Comparison of ENCODE assay signal across 22 mouse cellular contexts in genomic region chr12:85970803-85971202, GRCm38 (mm10).
DNase-seq lines count a peak whose midpoint lies in the region; ATAC-seq and TF ChIP-seq lines count a peak whose summit lies in the region.
"Had no signal": no experiment of that assay in that cellular context is flagged by ENCODE, and none has a peak within 500 bp of the region (broad histone marks: within the 10 kb centered on the region; RNA-seq: fewer than 3 reads in every experiment).

No protein-coding gene starts in this region.

- H3K27me3 ChIP-seq in lung, embryonic 14.5 days (ENCODE audit: insufficient read depth, low read length), result no peaks in the 10 kb centered on the region
- no peaks in the 10 kb centered on the region for H3K27me3 ChIP-seq in cerebellum, adult 2 months (ENCODE audit: control insufficient read depth, insufficient read depth, low read length)
- H3K27me3 ChIP-seq in embryonic facial prominence, embryonic 15.5 days, result no peaks in the 10 kb centered on the region
- no peaks in the 10 kb centered on the region for H3K27me3 ChIP-seq in intestine, postnatal 0 days (replicated peaks; ENCODE audit: control insufficient read depth, insufficient read depth, low read length)
- H3K27me3 ChIP-seq: embryonic facial prominence, embryonic 12.5 days; forebrain, embryonic 15.5 days; hindbrain, embryonic 13.5 days; intestine, embryonic 15.5 days; Patski had no signal

- peaks cover 20% of the 10 kb centered on the region for H3K4me1 ChIP-seq in lung, embryonic 14.5 days (ENCODE audit: insufficient read depth)
- peaks cover 32% of the 10 kb centered on the region for H3K4me1 ChIP-seq in cerebellum, adult 2 months (ENCODE audit: control insufficient read depth, insufficient read depth, low read length)
- peaks cover 28% of the 10 kb centered on the region for H3K4me1 ChIP-seq in embryonic facial prominence, embryonic 15.5 days
- H3K4me1 ChIP-seq in intestine, postnatal 0 days (replicated peaks; ENCODE audit: control insufficient read depth, insufficient read depth, low read length), result no peaks in the 10 kb centered on the region
- H3K4me1 ChIP-seq: forebrain, embryonic 15.5 days had no signal

- H3K4me3 ChIP-seq in lung, embryonic 14.5 days (ENCODE audit: low read depth, low read length), result no peak overlapping the region
- H3K4me3 ChIP-seq in cerebellum, adult 2 months (replicated peaks; ENCODE audit: insufficient read depth, low read depth, low read length), result no peak overlapping the region
- H3K4me3 ChIP-seq in embryonic facial prominence, embryonic 15.5 days (replicated peaks), result no peak overlapping the region
- no peak overlapping the region for H3K4me3 ChIP-seq in intestine, postnatal 0 days (ENCODE audit: low read depth, low read length)
- H3K4me3 ChIP-seq: embryonic facial prominence, embryonic 12.5 days; forebrain, embryonic 15.5 days; heart, embryonic 10.5 days; hindbrain, embryonic 13.5 days; intestine, embryonic 15.5 days; left cerebral cortex, adult 2 months had no signal

- no peaks in the 10 kb centered on the region for H3K9me3 ChIP-seq in lung, embryonic 14.5 days (ENCODE audit: low read depth, low read length)
- no peaks in the 10 kb centered on the region for H3K9me3 ChIP-seq in embryonic facial prominence, embryonic 15.5 days (replicated peaks)
- H3K9me3 ChIP-seq in intestine, postnatal 0 days (ENCODE audit: control insufficient read depth), result no peaks in the 10 kb centered on the region
- H3K9me3 ChIP-seq: embryonic facial prominence, embryonic 12.5 days; forebrain, embryonic 15.5 days; heart, embryonic 10.5 days; hindbrain, embryonic 13.5 days; intestine, embryonic 15.5 days had no signal

- H3K36me3 ChIP-seq in lung, embryonic 14.5 days (ENCODE audit: insufficient read depth), result no peaks in the 10 kb centered on the region
- H3K36me3 ChIP-seq in embryonic facial prominence, embryonic 15.5 days, result no peaks in the 10 kb centered on the region
- no peaks in the 10 kb centered on the region for H3K36me3 ChIP-seq in intestine, postnatal 0 days (ENCODE audit: control insufficient read depth, insufficient read depth)
- H3K36me3 ChIP-seq: embryonic facial prominence, embryonic 12.5 days; forebrain, embryonic 15.5 days; heart, embryonic 10.5 days; hindbrain, embryonic 13.5 days; intestine, embryonic 15.5 days had no signal

- DNase-seq in cerebellum, postnatal 4 days (ENCODE audit: low spot score in 2 of 2), result no peak
- DNase-seq in lung, embryonic 14.5 days, result no peak
- no peak for DNase-seq in lung, postnatal 36 days
- peak; percentile 60 to 73 for DNase-seq in cerebellum, adult 2 months
- DNase-seq in layer of hippocampus, postnatal 36 days, result no peak
- DNase-seq: adrenal gland, postnatal 25 days; kidney, postnatal 10 days; lung, adult 2 months; retina, postnatal 1 day had no signal

- WGBS in lung, embryonic 14.5 days, result 66% methylated on average over 2 of the region's 2 CpGs
- 5% methylated on average over 2 of the region's 2 CpGs for WGBS in cerebellum, adult 2 months
- WGBS in embryonic facial prominence, embryonic 15.5 days, result 77% methylated on average over 2 of the region's 2 CpGs
- WGBS in intestine, postnatal 0 days, result 81% methylated on average over 2 of the region's 2 CpGs

- TF ChIP-seq CTCF in lung, embryonic 14.5 days (IDR thresholded peaks at IDR 0.05; ENCODE audit: low read depth), result no peak
- no peak for TF ChIP-seq CTCF in cerebellum, adult 2 months (IDR thresholded peaks at IDR 0.05; ENCODE audit: borderline replicate concordance, insufficient read depth, low read depth, low read length)
- TF ChIP-seq CTCF in intestine, postnatal 0 days (IDR thresholded peaks at IDR 0.05; ENCODE audit: low read depth), result no peak

- peak; percentile 53; the same call in 1 of the 2 replicates for ATAC-seq in cerebellum, adult (ENCODE audit: insufficient number of reproducible peaks, low FRiP score, low TSS enrichment)
- ATAC-seq in lung, embryonic 14.5 days (ENCODE audit: insufficient read depth), result no peak
- no peak for ATAC-seq in embryonic facial prominence, embryonic 15.5 days (ENCODE audit: insufficient number of reproducible peaks, low FRiP score, low TSS enrichment, low read depth)
- no peak for ATAC-seq in intestine, postnatal 0 days
- ATAC-seq: CD4-positive, CD25-positive, alpha-beta regulatory T cell, adult 4 months; forebrain, embryonic 15.5 days; intestine, embryonic 15.5 days; Patski had no signal

- H3K4me2 ChIP-seq in lung, embryonic 14.5 days, result no peak overlapping the region
- no peak overlapping the region for H3K4me2 ChIP-seq in embryonic facial prominence, embryonic 15.5 days (replicated peaks)
- no peak overlapping the region for H3K4me2 ChIP-seq in intestine, postnatal 0 days (replicated peaks; ENCODE audit: low read depth)
- H3K4me2 ChIP-seq: embryonic facial prominence, embryonic 12.5 days; forebrain, embryonic 15.5 days; hindbrain, embryonic 13.5 days; intestine, embryonic 15.5 days; liver, embryonic 11.5 days had no signal

- H3K9ac ChIP-seq in lung, embryonic 14.5 days, result no peak overlapping the region
- no peak overlapping the region for H3K9ac ChIP-seq in embryonic facial prominence, embryonic 15.5 days
- no peak overlapping the region for H3K9ac ChIP-seq in intestine, postnatal 0 days (ENCODE audit: low read depth, low read length)
- H3K9ac ChIP-seq: embryonic facial prominence, embryonic 12.5 days; forebrain, embryonic 15.5 days; hindbrain, embryonic 13.5 days; intestine, embryonic 15.5 days had no signal

- H3K27ac ChIP-seq in lung, embryonic 14.5 days (ENCODE audit: low read depth), result peak overlapping the region; percentile 47; the same call in 1 of the 2 replicates
- peak overlapping the region; percentile 97 for H3K27ac ChIP-seq in cerebellum, adult 2 months (ENCODE audit: insufficient read depth, low read length)
- H3K27ac ChIP-seq in embryonic facial prominence, embryonic 15.5 days (replicated peaks), result 0 out of 2 replicates have a peak overlapping the region, but pooled peaks have one; percentile 34
- H3K27ac ChIP-seq in intestine, postnatal 0 days (ENCODE audit: low read depth, low read length), result no peak overlapping the region
- H3K27ac ChIP-seq: forebrain, embryonic 15.5 days; heart, embryonic 10.5 days; hindbrain, embryonic 13.5 days; intestine, embryonic 15.5 days; left cerebral cortex, adult 2 months; stomach, postnatal 0 days had no signal

- TF ChIP-seq POLR2A in cerebellum, adult 2 months (IDR thresholded peaks at IDR 0.05; ENCODE audit: borderline replicate concordance, insufficient read depth, low read length), result no peak

Comparison
In these comparisons a context has a peak if more than half of its experiments do, and no peak if none do; other contexts are left out.
1. DNase-seq: peak in cerebellum, adult 2 months (2 of 2); none in cerebellum, postnatal 4 days (0 of 2), lung, embryonic 14.5 days (single experiment), lung, postnatal 36 days (single experiment) and layer of hippocampus, postnatal 36 days (0 of 2).